Mouse (Mus musculus) mature B cell (primary cell): Measurements from ENCODE around the gene Entpd1.

Experiments
- in situ Hi-C: fragments of 300-500 bp; cut with MboI; formaldehyde crosslinking; loops from 2 replicates; pipeline ENCODE4 v1.14.3; 2019

Entpd1 gene

GRCm38 (mm10) chr19:40628950-40629349 lies 16.8 kb downstream of the Entpd1 start:
- in situ Hi-C loops, result no loop called here

- in situ Hi-C loops, result no loop called here
These were observed 17.9 kb downstream of the Entpd1 start for GRCm38 (mm10) chr19:40630096-40630495.

- in situ Hi-C loops, result no loop called here
These were observed 18.4 kb downstream of the Entpd1 start for GRCm38 (mm10) chr19:40630606-40631005.

GRCm38 (mm10) chr19:40632193-40632592 lies 20.0 kb downstream of the Entpd1 start:
- in situ Hi-C loops, result no loop called here

- in situ Hi-C loops, result no loop called here
These were observed 20.5 kb downstream of the Entpd1 start for GRCm38 (mm10) chr19:40632668-40633067.

- in situ Hi-C loops, result no loop called here
These were observed 21.0 kb downstream of the Entpd1 start for GRCm38 (mm10) chr19:40633144-40633543.

GRCm38 (mm10) chr19:40637091-40637490 lies 24.9 kb downstream of the Entpd1 start:
- in situ Hi-C loops, result no loop called here

GRCm38 (mm10) chr19:40637601-40638000 lies 25.4 kb downstream of the Entpd1 start:
- in situ Hi-C loops, result no loop called here

- in situ Hi-C loops, result no loop called here
These were observed 26.4 kb downstream of the Entpd1 start for GRCm38 (mm10) chr19:40638582-40638981.

GRCm38 (mm10) chr19:40639729-40640304 lies 27.7 kb downstream of the Entpd1 start:
- in situ Hi-C loops, result no loop called here

GRCm38 (mm10) chr19:40640799-40641198 lies 28.6 kb downstream of the Entpd1 start:
- in situ Hi-C loops, result no loop called here

GRCm38 (mm10) chr19:40643846-40644245 lies 31.7 kb downstream of the Entpd1 start:
- in situ Hi-C loops, result no loop called here

- in situ Hi-C loops, result no loop called here
These were observed 34.2 kb downstream of the Entpd1 start for GRCm38 (mm10) chr19:40646379-40646778.

- in situ Hi-C loops, result no loop called here
These were observed 35.4 kb downstream of the Entpd1 start for GRCm38 (mm10) chr19:40647319-40648158.

- in situ Hi-C loops, result no loop called here
These were observed 37.9 kb downstream of the Entpd1 start for GRCm38 (mm10) chr19:40650090-40650489.

- in situ Hi-C loops, result no loop called here
These were observed 44.0 kb downstream of the Entpd1 start for GRCm38 (mm10) chr19:40656207-40656606.

- in situ Hi-C loops, result no loop called here
These were observed 46.1 kb downstream of the Entpd1 start for GRCm38 (mm10) chr19:40658281-40658680.

GRCm38 (mm10) chr19:40658935-40659334 lies 46.8 kb downstream of the Entpd1 start:
- in situ Hi-C loops, result no loop called here

- in situ Hi-C loops, result no loop called here
These were observed 47.7 kb downstream of the Entpd1 start for GRCm38 (mm10) chr19:40659651-40660478.

GRCm38 (mm10) chr19:40660510-40660909 lies 48.3 kb downstream of the Entpd1 start:
- in situ Hi-C loops, result no loop called here

GRCm38 (mm10) chr19:40661108-40661507 lies 48.9 kb downstream of the Entpd1 start:
- in situ Hi-C loops, result no loop called here

GRCm38 (mm10) chr19:40661874-40662273 lies 49.7 kb downstream of the Entpd1 start:
- in situ Hi-C loops, result no loop called here

- in situ Hi-C loops, result no loop called here
These were observed 50.6 kb downstream of the Entpd1 start for GRCm38 (mm10) chr19:40662727-40663126.
